In the genomic region with DNA sequence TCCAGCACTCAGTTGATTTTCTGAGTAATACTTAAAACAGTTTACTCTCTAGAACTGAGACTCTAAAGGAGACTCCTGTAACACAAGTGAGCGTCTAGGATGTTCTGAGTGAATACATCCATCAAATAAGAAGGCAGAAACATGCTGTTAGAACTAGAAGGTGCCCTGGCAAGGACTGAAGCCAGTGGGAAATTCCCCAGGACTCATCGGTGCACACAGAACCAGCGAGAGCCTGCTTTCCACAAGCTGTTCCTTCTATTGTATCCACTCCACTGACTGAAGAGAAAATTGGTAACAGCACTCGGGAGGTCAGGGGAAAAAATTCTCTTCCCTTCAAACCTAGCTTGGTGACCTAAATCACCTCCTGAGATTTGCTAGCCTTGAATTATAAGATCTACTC, we compare ENCODE assay signal across 14 mouse cellular contexts.
DNase-seq lines count a peak whose midpoint lies in the region; ATAC-seq and TF ChIP-seq lines count a peak whose summit lies in the region.
"Had no signal": no experiment of that assay in that cellular context is flagged by ENCODE, and none has a peak within 500 bp of the region (broad histone marks: within the 10 kb centered on the region; RNA-seq: fewer than 3 reads in every experiment).

No protein-coding gene starts in this region.

- WGBS in limb, embryonic 14.5 days, result 57% methylated on average over 4 of the region's 4 CpGs
- 72% methylated on average over 4 of the region's 4 CpGs for WGBS in limb, embryonic 10.5 days

- no peak overlapping the region for H3K4me2 ChIP-seq in limb, embryonic 14.5 days (replicated peaks; ENCODE audit: low read depth, low read length, severe bottlenecking)
- H3K4me2 ChIP-seq: embryonic facial prominence, embryonic 12.5 days; forebrain, embryonic 13.5 days; forebrain, embryonic 15.5 days had no signal

- H3K9ac ChIP-seq in limb, embryonic 14.5 days (ENCODE audit: low read depth, low read length, severe bottlenecking), result no peak overlapping the region
- H3K9ac ChIP-seq: embryonic facial prominence, embryonic 12.5 days; forebrain, embryonic 13.5 days; forebrain, embryonic 15.5 days; forebrain, postnatal 0 days had no signal

- TF ChIP-seq POLR2A in limb, embryonic 14.5 days (IDR thresholded peaks at IDR 0.05; ENCODE audit: borderline replicate concordance, extremely low read depth, insufficient read depth, insufficient read length), result no peak

- H3K9me3 ChIP-seq in limb, embryonic 14.5 days (ENCODE audit: control insufficient read depth, low read length), result no peaks in the 10 kb centered on the region
- H3K9me3 ChIP-seq in limb, embryonic 10.5 days (replicated peaks), result no peaks in the 10 kb centered on the region
- H3K9me3 ChIP-seq: embryonic facial prominence, embryonic 12.5 days; forebrain, embryonic 13.5 days; forebrain, embryonic 15.5 days had no signal

- no peak overlapping the region for H3K27ac ChIP-seq in limb, embryonic 14.5 days (replicated peaks; ENCODE audit: low read depth, low read length)
- no peak overlapping the region for H3K27ac ChIP-seq in limb, embryonic 10.5 days
- H3K27ac ChIP-seq: forebrain, embryonic 13.5 days; forebrain, embryonic 15.5 days had no signal

- H3K4me3 ChIP-seq in limb, embryonic 14.5 days (replicated peaks; ENCODE audit: low read length), result no peak overlapping the region
- H3K4me3 ChIP-seq in limb, embryonic 10.5 days, result no peak overlapping the region
- H3K4me3 ChIP-seq: embryonic facial prominence, embryonic 12.5 days; forebrain, embryonic 13.5 days; forebrain, embryonic 15.5 days had no signal

- peaks cover 4% of the 10 kb centered on the region; the same call in 1 of the 2 replicates for H3K27me3 ChIP-seq in limb, embryonic 14.5 days (ENCODE audit: control insufficient read depth, insufficient read depth, low read length)
- peaks cover 62% of the 10 kb centered on the region for H3K27me3 ChIP-seq in limb, embryonic 10.5 days (ENCODE audit: low read depth, poor library complexity, severe bottlenecking)
- H3K27me3 ChIP-seq: embryonic facial prominence, embryonic 12.5 days; forebrain, embryonic 13.5 days; forebrain, embryonic 15.5 days had no signal

- peak; percentile 42 to 53 for DNase-seq in cerebellum, postnatal 14 days
- no peak for DNase-seq in cerebellum, adult 11 months
- peak; percentile 47 for DNase-seq in limb, embryonic 14.5 days (ENCODE audit: low spot score)
- no peak for DNase-seq in limb, embryonic 10.5 days (ENCODE audit: low spot score)
- DNase-seq: adrenal gland, adult 2 months; adrenal gland, postnatal 10 days; adrenal gland, postnatal 25 days; cerebellum, adult 18-20 months; cerebellum, adult 8-10 months; forebrain, postnatal 0 days had no signal

- no peak for ATAC-seq in limb, embryonic 14.5 days (ENCODE audit: low FRiP score, low read depth)
- ATAC-seq in frontal cortex, adult (ENCODE audit: low TSS enrichment), result no peak
- ATAC-seq: forebrain, embryonic 13.5 days; forebrain, embryonic 15.5 days; forebrain, postnatal 0 days had no signal

- no peaks in the 10 kb centered on the region for H3K36me3 ChIP-seq in limb, embryonic 14.5 days (ENCODE audit: control insufficient read depth, insufficient read depth, low read length)
- peaks cover 3% of the 10 kb centered on the region; the same call in 1 of the 2 replicates for H3K36me3 ChIP-seq in limb, embryonic 10.5 days
- H3K36me3 ChIP-seq: embryonic facial prominence, embryonic 12.5 days; forebrain, embryonic 15.5 days had no signal

- H3K4me1 ChIP-seq in limb, embryonic 14.5 days (ENCODE audit: control insufficient read depth, insufficient read depth, low read length), result peaks cover 47% of the 10 kb centered on the region
- peaks cover 60% of the 10 kb centered on the region for H3K4me1 ChIP-seq in limb, embryonic 10.5 days

Comparison
In these comparisons a context has a peak if more than half of its experiments do, and no peak if none do; other contexts are left out.
1. DNase-seq: peak in cerebellum, postnatal 14 days (2 of 2) and limb, embryonic 14.5 days (single experiment); none in cerebellum, adult 11 months (single experiment) and limb, embryonic 10.5 days (single experiment).